Mouse (Mus musculus): ENCODE measurements around the gene Cped1.

Cped1 gene

GRCm38 (mm10) chr6:22011546-22011945 lies 25.8 kb downstream of the Cped1 start:
- no peak for TF ChIP-seq GATA4 (IDR thresholded peaks at IDR 0.05; ENCODE audit: insufficient replicate concordance, low read length)

DNA sequence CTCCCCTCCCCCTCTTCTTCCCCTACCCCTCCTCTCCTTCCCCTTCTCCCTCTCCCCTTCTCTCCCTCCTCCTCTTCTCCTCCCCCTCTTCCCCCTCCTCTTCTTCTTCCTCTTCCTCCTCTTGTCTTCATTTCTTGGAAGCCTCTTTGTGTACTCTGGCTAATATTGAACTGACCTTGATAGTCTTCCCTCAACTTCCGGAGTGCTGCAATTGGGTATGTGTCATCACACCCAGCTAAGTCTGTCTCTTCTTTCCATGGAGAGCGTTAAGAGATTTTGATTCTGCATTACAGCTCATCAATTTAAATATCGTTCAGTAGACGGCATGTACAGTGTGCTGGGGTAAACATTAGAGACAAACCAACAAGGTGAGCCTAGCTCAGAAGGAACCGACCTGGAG lies 26.4 kb downstream of the Cped1 start:
- TF ChIP-seq GATA4 (IDR thresholded peaks at IDR 0.05; ENCODE audit: insufficient replicate concordance, low read length), result no peak

GRCm38 (mm10) chr6:22012501-22012900 lies 26.8 kb downstream of the Cped1 start:
- TF ChIP-seq GATA4 (IDR thresholded peaks at IDR 0.05; ENCODE audit: insufficient replicate concordance, low read length), result no peak

DNA sequence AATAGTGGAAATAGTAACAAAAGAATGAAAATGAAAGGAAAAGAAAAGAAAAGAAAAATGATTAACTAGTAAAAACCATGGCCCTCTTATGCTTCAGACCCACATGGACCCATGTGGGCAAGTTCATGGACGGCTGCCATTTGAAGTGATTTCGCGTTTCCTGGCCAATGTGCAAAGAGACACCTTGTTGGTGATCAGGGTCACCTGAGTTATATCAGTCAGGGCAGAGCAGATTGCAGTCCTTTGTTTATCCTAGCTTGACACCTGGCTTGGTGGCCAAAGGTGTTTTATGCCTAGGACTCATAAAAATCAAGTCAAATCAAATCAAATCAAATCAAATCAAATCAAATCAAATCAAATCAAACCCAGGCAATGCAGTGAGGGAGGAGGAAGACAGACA lies 27.7 kb downstream of the Cped1 start:
- no peak for TF ChIP-seq GATA4 (IDR thresholded peaks at IDR 0.05; ENCODE audit: insufficient replicate concordance, low read length)

DNA sequence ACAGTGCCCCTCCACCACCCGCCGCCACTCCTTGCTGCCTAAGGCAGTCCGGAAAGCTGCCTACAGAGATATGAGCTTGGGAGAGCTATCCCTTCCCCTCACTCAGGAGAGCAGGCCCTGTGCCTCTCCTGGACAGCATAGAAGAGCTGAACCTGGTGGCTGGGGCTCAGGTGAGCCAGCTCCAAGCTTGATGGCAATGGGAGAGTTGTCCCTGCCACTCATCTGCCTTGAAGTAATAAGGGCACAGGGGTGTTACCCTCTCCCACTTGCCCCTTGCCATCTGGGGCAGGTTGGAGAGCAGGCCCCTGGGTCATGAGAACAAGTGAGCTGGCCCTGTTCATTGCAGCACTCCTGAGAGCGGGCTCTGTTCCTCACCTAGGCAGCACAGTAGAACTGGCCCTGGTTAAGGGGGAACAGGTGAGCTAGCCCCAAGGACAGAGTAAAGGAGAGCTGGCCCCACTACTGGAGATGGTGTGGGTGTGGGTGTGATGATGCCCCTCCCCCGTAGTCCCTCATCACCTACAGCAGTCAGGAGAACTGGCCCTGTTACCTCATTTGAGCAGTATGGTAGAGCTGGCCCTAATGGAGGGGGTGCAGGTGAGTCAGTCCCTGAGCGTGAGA lies 28.7 kb downstream of the Cped1 start:
- no peak for TF ChIP-seq GATA4 (IDR thresholded peaks at IDR 0.05; ENCODE audit: insufficient replicate concordance, low read length)

- no peak for TF ChIP-seq GATA4 (IDR thresholded peaks at IDR 0.05; ENCODE audit: insufficient replicate concordance, low read length)
Measured at GRCm38 (mm10) chr6:22017631-22018030, 31.9 kb downstream of the Cped1 start.

GRCm38 (mm10) chr6:22018768-22019445 lies 33.2 kb downstream of the Cped1 start:
- no peak for TF ChIP-seq GATA4 (IDR thresholded peaks at IDR 0.05; ENCODE audit: insufficient replicate concordance, low read length)

DNA sequence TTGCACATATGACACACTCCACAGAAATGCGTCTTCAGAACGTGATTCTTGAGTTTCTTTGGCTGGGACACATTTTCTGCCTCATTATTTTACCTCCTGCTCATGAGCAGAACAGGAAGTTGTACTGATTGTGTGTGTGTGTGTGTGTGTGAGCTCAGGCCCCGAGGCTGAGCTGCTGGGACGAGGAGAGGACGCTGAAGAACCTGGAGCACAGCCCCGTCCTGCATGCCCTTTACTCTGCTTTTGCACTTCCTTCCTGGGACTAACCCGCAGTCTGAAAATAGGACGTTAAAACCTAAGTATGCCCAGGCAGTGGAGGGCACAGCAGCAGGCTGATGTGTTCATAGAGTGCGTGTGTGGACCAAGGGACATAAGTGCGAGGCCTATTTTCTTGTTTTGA lies 33.9 kb downstream of the Cped1 start:
- no peak for TF ChIP-seq GATA4 (IDR thresholded peaks at IDR 0.05; ENCODE audit: insufficient replicate concordance, low read length)

- TF ChIP-seq GATA4 (IDR thresholded peaks at IDR 0.05; ENCODE audit: insufficient replicate concordance, low read length), result no peak
Measured at GRCm38 (mm10) chr6:22020696-22021095, 35.0 kb downstream of the Cped1 start.

- no peak for TF ChIP-seq GATA4 (IDR thresholded peaks at IDR 0.05; ENCODE audit: insufficient replicate concordance, low read length)
Measured at GRCm38 (mm10) chr6:22021315-22021714, 35.6 kb downstream of the Cped1 start.

DNA sequence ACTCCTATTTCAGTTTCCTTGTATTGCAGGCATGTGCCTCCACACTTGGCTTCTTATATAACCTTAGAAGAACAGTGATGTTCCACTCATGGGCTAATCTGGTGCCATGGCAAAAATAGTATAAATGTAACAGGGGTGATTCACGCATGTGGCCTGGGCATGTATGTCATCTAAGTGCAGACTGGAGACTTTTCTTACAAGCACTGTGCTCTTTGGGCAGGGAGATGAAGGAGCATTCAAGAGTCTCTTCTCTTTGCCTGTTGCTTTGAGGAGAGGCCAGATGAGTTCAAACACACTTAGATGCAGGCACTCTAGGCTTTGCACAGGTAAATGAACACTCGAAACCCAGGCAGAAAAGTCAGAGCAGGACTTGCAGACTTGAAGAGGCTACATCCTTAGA lies 38.5 kb downstream of the Cped1 start:
- TF ChIP-seq GATA4 (IDR thresholded peaks at IDR 0.05; ENCODE audit: insufficient replicate concordance, low read length), result no peak

DNA sequence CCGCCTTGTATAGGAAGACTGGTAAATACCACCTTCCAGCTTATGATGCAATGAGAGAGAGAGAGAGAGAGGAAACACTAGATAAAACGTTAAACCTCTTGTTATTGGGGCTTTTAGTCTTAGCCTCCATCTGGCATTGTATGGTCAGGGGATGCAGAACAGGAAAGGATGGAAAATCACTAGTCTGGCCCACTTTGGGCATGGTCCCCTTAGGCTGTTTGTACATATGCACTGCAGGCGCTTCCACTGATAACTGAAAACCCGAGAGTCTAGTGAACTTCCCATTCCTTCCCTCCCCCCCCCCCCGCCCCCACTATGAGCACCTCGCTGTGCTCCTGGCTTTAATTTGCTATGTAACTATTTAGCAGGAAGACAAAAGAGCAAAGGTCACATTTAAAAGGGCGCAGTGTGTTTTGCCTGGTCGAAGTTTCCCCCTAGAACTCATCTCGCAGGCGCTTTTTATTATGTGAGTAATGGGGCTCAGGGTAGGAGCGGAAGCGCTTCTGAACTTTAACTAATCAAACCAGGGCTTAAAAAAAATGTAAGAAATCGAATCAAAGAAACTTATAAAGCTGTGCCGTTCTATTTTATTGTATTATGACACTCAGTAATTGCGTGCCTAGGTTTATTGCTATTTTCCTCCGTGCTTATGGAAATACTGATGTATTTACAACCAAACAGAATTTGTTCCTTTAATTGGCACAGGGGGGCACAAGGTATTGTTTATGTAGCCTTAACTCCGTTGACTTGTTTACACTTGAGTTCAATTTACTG lies 40.1 kb downstream of the Cped1 start:
- TF ChIP-seq GATA4 (IDR thresholded peaks at IDR 0.05; ENCODE audit: insufficient replicate concordance, low read length), result peak; percentile 35; the same call in 1 of the 2 replicates

- TF ChIP-seq GATA4 (IDR thresholded peaks at IDR 0.05; ENCODE audit: insufficient replicate concordance, low read length), result no peak
Measured at GRCm38 (mm10) chr6:22026358-22026673, 40.6 kb downstream of the Cped1 start.

DNA sequence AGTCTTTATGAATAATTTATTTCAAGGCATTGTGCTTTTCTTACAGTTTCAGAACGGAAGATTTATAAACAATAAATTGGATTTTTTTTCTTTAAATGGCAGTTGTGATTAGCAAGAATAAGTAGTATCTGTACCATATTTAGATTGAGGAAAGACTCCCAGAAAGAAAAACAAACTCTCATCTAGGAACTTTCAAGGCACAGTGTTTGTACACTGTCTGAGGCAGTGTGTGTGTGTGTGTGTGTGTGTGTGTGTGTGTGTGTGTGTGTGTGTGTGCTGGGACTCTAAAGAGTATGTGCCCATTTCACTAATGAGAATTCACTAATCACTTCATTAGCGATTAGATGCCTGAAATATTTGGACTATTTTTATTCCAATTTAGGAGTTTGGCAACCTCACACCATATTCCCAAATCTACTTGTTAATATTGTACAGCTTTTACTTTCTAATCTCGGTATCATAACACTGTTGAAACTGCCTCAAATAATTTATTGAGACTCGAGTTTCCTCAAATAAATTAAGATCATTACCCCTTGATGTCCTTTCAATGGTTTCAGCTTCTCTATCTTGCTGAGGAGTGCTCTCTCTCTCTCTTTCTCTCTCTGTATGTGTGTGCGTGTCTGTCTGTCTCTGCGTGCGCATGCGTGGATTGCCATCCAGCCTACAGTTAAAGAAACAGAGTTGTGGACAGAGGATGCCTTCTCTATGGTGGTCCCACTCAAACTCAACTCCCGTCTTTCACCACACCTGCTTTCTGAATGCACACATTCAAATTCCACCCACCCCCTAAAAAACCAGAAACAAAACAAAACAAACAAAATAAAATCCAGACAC lies 41.3 kb downstream of the Cped1 start:
- no peak for TF ChIP-seq GATA4 (IDR thresholded peaks at IDR 0.05; ENCODE audit: insufficient replicate concordance, low read length)

- no peak for TF ChIP-seq GATA4 (IDR thresholded peaks at IDR 0.05; ENCODE audit: insufficient replicate concordance, low read length)
Measured at GRCm38 (mm10) chr6:22027854-22028253, 42.1 kb downstream of the Cped1 start.

Measured in liver, adult (tissue).